Mouse (Mus musculus): Measurements from ENCODE around the gene Dusp22.

DNA sequence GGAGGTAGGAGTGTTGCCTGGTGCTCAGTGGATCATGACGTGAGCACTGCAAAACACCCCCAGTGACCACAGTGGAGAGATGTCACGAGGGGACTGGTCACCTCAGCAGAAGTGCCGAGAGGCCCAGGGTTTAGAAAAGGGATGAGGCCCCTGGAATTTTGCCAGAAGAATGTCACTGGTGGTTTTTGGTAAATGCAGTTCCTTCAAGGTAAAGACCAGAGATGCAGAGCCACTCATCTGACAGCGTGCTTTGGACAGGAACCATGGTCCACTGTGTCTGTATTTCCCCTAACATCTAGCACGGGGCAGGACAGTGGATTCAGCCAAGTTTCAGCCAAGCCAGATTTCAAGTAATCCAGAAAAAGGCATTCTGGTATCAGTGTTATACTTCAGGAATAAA lies 76.9 kb downstream of the Dusp22 start:
- no peak for TF ChIP-seq POLR2A (IDR thresholded peaks at IDR 0.05; ENCODE audit: low read depth, low read length)
- TF ChIP-seq CTCF (IDR thresholded peaks at IDR 0.05; ENCODE audit: extremely low read depth, insufficient read depth, insufficient read length, insufficient replicate concordance), result no peak

Measured in spleen, adult 2 months (tissue).